Mouse (Mus musculus) liver, embryonic 14.5 days (tissue): Measurements from ENCODE around the gene Gfra1. TPM values are rescaled to one million over a fixed set of nuclear protein-coding genes. Genes with fewer than 3 reads are reported as not detected.

Source experiments
- ATAC-seq: fragments of 200-750 bp; cut with Nextera tagmentation; 2 replicates; pipeline ENCODE4 v1.8.0; 2017; ENCODE audit warnings: moderate number of reproducible peaks, mild to moderate bottlenecking, moderate library complexity; ENCODE audit not compliant: insufficient read depth
- DNase-seq, 3 experiments: peaks; one replicate each; pipeline ENCODE4 v3.0.0-alpha.2; 2012 to 2013; ENCODE audit warnings: low read depth in 3 of 3, low spot score in 3 of 3
- H3K27ac ChIP-seq: fragments of 300-500 bp; sonication (generic); 2 replicates; pipeline ENCODE4 v1.5.1; 2014; ENCODE audit warnings: moderate library complexity, mild to moderate bottlenecking, control low read depth, inconsistent platforms
- H3K27me3 ChIP-seq: fragments of 300-500 bp; sonication (generic); 2 replicates; pipeline ENCODE4 v1.6.1; 2014; ENCODE audit warnings: mild to moderate bottlenecking, low read length, moderate library complexity; ENCODE audit not compliant: control insufficient read depth, insufficient read depth
- H3K36me3 ChIP-seq: fragments of 300-500 bp; sonication (generic); replicated peaks from 2 replicates; pipeline ENCODE4 v1.6.1; 2014; ENCODE audit warnings: low read depth; ENCODE audit not compliant: control insufficient read depth, insufficient read depth
- H3K4me1 ChIP-seq, 2 experiments: fragments of 200-500 bp in 1 of 2; fragments of 300-500 bp in 1 of 2; sonication (generic) in 1 of 2; replicated peaks; 2 replicates each; pipeline ENCODE4 v1.6.1; 2012 to 2014; ENCODE audit warnings: antibody characterized with exemption in 1 of 2, inconsistent platforms in 1 of 2, low read length in 1 of 2; ENCODE audit not compliant: control insufficient read depth in 2 of 2, insufficient read depth in 2 of 2
- H3K4me2 ChIP-seq: fragments of 300-500 bp; sonication (generic); 2 replicates; pipeline ENCODE4 v1.6.1; 2014; ENCODE audit warnings: low read depth, mild to moderate bottlenecking, control low read depth, moderate library complexity
- H3K4me3 ChIP-seq, 2 experiments: fragments of 200-500 bp in 1 of 2; fragments of 300-500 bp in 1 of 2; sonication (generic) in 1 of 2; 2 replicates each; pipeline ENCODE4 v1.5.1; 2012 to 2014; ENCODE audit warnings: low read depth in 2 of 2, low read length in 2 of 2, mild to moderate bottlenecking in 2 of 2, control low read depth in 1 of 2, inconsistent platforms in 1 of 2, moderate library complexity in 1 of 2; ENCODE audit not compliant: insufficient read depth in 1 of 2
- H3K9ac ChIP-seq: fragments of 300-500 bp; sonication (generic); replicated peaks from 2 replicates; pipeline ENCODE4 v1.6.1; 2014; ENCODE audit warnings: mild to moderate bottlenecking, control low read depth, moderate library complexity
- H3K9me3 ChIP-seq: fragments of 300-500 bp; sonication (generic); 2 replicates; pipeline ENCODE4 v1.6.1; 2016; ENCODE audit warnings: low read length, mixed read lengths; ENCODE audit not compliant: control insufficient read depth
- CTCF ChIP-seq: IDR thresholded peaks from 2 replicates; pipeline ENCODE4 v1.5.1; 2016; ENCODE audit warnings: antibody characterized with exemption, low read depth, control low read depth
- EP300 ChIP-seq: IDR thresholded peaks from 2 replicates; pipeline ENCODE4 v1.6.1; 2016; ENCODE audit warnings: antibody characterized with exemption, low read depth
- WGBS: fragments of 180-500 bp; shearing (Covaris S2); extraction: QIAGEN DNeasy Blood & Tissue Kit; methylation state at CpG from one replicate; pipeline ENCODE4 v1.1.7; 2014; ENCODE audit not compliant: insufficient replicate concordance; 5-methylcytosine and 5-hydroxymethylcytosine counted together
- polyA plus RNA-seq, 2 experiments: library from polyadenylated mRNA; depleted of rRNA in 1 of 2; stranded (reverse) in 1 of 2; unstranded in 1 of 2; fragments of >200 nt; fragmentation: Nextera tagmentation in 1 of 2; extraction: Ambion mirVana in 1 of 2; gene quantifications; 2 replicates each; pipeline versions ENCODE4 v1.2.1 to v1.2.3; 2012 to 2014

The Gfra1 gene
- polyA plus RNA-seq, 2 experiments, result 2.7 to 3.8 TPM

- Histone ChIP-seq H3K4me3 (no peak overlapping the region), H3K27ac (no peak overlapping the region), H3K9ac (no peak overlapping the region), H3K4me2 (no peak overlapping the region), H3K4me1 (no peaks in the 10 kb centered on the region), H3K27me3 (no peaks in the 10 kb centered on the region), H3K36me3 (no peaks in the 10 kb centered on the region), H3K9me3 (no peaks in the 10 kb centered on the region)
- no peak for ATAC-seq
- DNase-seq, result no peak
- TF ChIP-seq EP300 (no peak), CTCF (no peak)
- 29% methylated on average over 1 of the region's 1 CpGs for WGBS
Observed at GRCm38 (mm10) chr19:58360982-58361381, 94.7 kb downstream of the Gfra1 start.

- Histone ChIP-seq H3K27ac (no peak overlapping the region), H3K36me3 (no peaks in the 10 kb centered on the region), H3K9me3 (no peaks in the 10 kb centered on the region), H3K4me3 (no peak overlapping the region), H3K4me2 (no peak overlapping the region), H3K9ac (no peak overlapping the region), H3K27me3 (no peaks in the 10 kb centered on the region), H3K4me1 (no peaks in the 10 kb centered on the region)
- WGBS, result 42% methylated on average over 13 of the region's 13 CpGs
- DNase-seq (no peak), ATAC-seq (no peak)
- TF ChIP-seq CTCF, result no peak
- TF ChIP-seq EP300, result no peak
Observed at GRCm38 (mm10) chr19:58358063-58358462, 97.6 kb downstream of the Gfra1 start.

DNA sequence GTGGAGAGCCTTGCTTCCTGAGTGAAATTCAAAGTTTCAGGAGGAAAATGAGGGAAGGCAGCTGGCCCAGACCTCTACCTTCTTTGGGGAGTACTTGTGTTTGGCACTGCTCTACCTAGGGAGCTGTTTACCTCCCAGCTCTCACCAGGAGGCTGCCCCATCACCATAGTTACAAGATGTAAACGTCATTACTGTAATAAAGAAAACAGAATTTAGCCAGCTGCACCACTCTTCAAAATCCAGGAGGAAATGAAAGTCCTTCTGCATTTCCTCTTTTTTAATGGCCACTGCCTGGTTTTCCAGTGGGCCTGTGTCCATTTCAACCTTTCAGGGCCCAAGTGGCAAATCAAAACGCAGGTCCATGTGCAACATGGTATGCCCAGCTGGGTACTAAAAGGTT lies 101.8 kb downstream of the Gfra1 start:
- Histone ChIP-seq H3K4me3 (no peak overlapping the region), H3K9ac (no peak overlapping the region), H3K9me3 (no peaks in the 10 kb centered on the region), H3K4me1 (no peaks in the 10 kb centered on the region), H3K27me3 (no peaks in the 10 kb centered on the region), H3K27ac (no peak overlapping the region), H3K36me3 (no peaks in the 10 kb centered on the region), H3K4me2 (no peak overlapping the region)
- 18% methylated on average over 2 of the region's 2 CpGs for WGBS
- no peak for ATAC-seq
- DNase-seq, result no peak
- TF ChIP-seq CTCF (no peak), EP300 (no peak)

- no peaks in the 10 kb centered on the region for H3K4me1 ChIP-seq
- TF ChIP-seq EP300, result no peak
- no peak for TF ChIP-seq CTCF
- DNase-seq (no peak), ATAC-seq (no peak)
- H3K36me3 ChIP-seq, result no peaks in the 10 kb centered on the region
- no peaks in the 10 kb centered on the region for H3K9me3 ChIP-seq
- no peak overlapping the region for H3K9ac ChIP-seq
- H3K4me2 ChIP-seq, result no peak overlapping the region
- H3K27me3 ChIP-seq, result no peaks in the 10 kb centered on the region
- H3K27ac ChIP-seq, result no peak overlapping the region
- 64% methylated on average over 13 of the region's 13 CpGs for WGBS
- H3K4me3 ChIP-seq, result no peak overlapping the region
Observed at GRCm38 (mm10) chr19:58353260-58353870, 102.3 kb downstream of the Gfra1 start.

- no peak overlapping the region for H3K4me3 ChIP-seq
- no peaks in the 10 kb centered on the region for H3K27me3 ChIP-seq
- no peaks in the 10 kb centered on the region for H3K4me1 ChIP-seq
- DNase-seq (no peak), ATAC-seq (no peak)
- H3K9ac ChIP-seq, result no peak overlapping the region
- WGBS, result 50% methylated on average over 5 of the region's 5 CpGs
- TF ChIP-seq CTCF (no peak), EP300 (no peak)
- no peak overlapping the region for H3K27ac ChIP-seq
- H3K36me3 ChIP-seq, result no peaks in the 10 kb centered on the region
- no peak overlapping the region for H3K4me2 ChIP-seq
- H3K9me3 ChIP-seq, result no peaks in the 10 kb centered on the region
Observed at GRCm38 (mm10) chr19:58349890-58350408, 105.8 kb downstream of the Gfra1 start.
